ENCODE assay signal across 12 mouse cellular contexts in genomic region chr11:96293302-96293921, GRCm38 (mm10). TPM values are rescaled to one million over a fixed set of nuclear protein-coding genes. Genes with fewer than 3 reads are reported as not detected.
DNase-seq lines count a peak whose midpoint lies in the region; ATAC-seq and TF ChIP-seq lines count a peak whose summit lies in the region.
"Had no signal": no experiment of that assay in that cellular context is flagged by ENCODE, and none has a peak within 500 bp of the region (broad histone marks: within the 10 kb centered on the region; RNA-seq: fewer than 3 reads in every experiment).

No protein-coding gene starts in this region.

- no peak for DNase-seq in lung, embryonic 14.5 days
- DNase-seq in lung, postnatal 25 days (ENCODE audit: low spot score), result no peak
- DNase-seq in limb, embryonic 10.5 days (ENCODE audit: low spot score), result no peak
- no peak for DNase-seq in right cerebral cortex, postnatal 14 days
- no peak for DNase-seq in layer of hippocampus, adult 18-20 months (ENCODE audit: low spot score in 2 of 2)
- DNase-seq: cerebellum, adult 9-11 months; thymus, postnatal 25 days had no signal

- H3K27me3 ChIP-seq in lung, embryonic 14.5 days (ENCODE audit: insufficient read depth, low read length), result peaks cover 93% of the 10 kb centered on the region
- peaks cover 60% of the 10 kb centered on the region for H3K27me3 ChIP-seq in hindbrain, embryonic 16.5 days (replicated peaks; ENCODE audit: control insufficient read depth, insufficient read depth, low read length)
- H3K27me3 ChIP-seq in limb, embryonic 10.5 days (ENCODE audit: low read depth, poor library complexity, severe bottlenecking), result peaks cover 99% of the 10 kb centered on the region
- H3K27me3 ChIP-seq in stomach, embryonic 16.5 days (ENCODE audit: control insufficient read depth, insufficient read depth, low read length), result peaks cover 78% of the 10 kb centered on the region

- no peaks in the 10 kb centered on the region for H3K9me3 ChIP-seq in lung, embryonic 14.5 days (ENCODE audit: low read depth, low read length)
- H3K9me3 ChIP-seq in hindbrain, embryonic 16.5 days (ENCODE audit: control insufficient read depth, low read length), result no peaks in the 10 kb centered on the region
- H3K9me3 ChIP-seq in limb, embryonic 10.5 days (replicated peaks), result no peaks in the 10 kb centered on the region
- H3K9me3 ChIP-seq in stomach, embryonic 16.5 days (replicated peaks; ENCODE audit: control insufficient read depth, low read length), result no peaks in the 10 kb centered on the region

- no peaks in the 10 kb centered on the region for H3K36me3 ChIP-seq in lung, embryonic 14.5 days (ENCODE audit: insufficient read depth)
- H3K36me3 ChIP-seq in hindbrain, embryonic 16.5 days (ENCODE audit: control insufficient read depth, insufficient read depth, low read length), result no peaks in the 10 kb centered on the region
- no peaks in the 10 kb centered on the region for H3K36me3 ChIP-seq in limb, embryonic 10.5 days
- no peaks in the 10 kb centered on the region for H3K36me3 ChIP-seq in stomach, embryonic 16.5 days (ENCODE audit: control insufficient read depth, insufficient read depth, low read length)

- peak overlapping the region; percentile 61; the same call in 1 of the 2 replicates for H3K4me2 ChIP-seq in lung, embryonic 14.5 days
- no peak overlapping the region for H3K4me2 ChIP-seq in hindbrain, embryonic 16.5 days (ENCODE audit: low read length)
- H3K4me2 ChIP-seq in stomach, embryonic 16.5 days (ENCODE audit: low read depth, low read length), result peak overlapping the region; percentile 50

- WGBS in lung, embryonic 14.5 days, result 19% methylated on average over 22 of the region's 22 CpGs
- 4% methylated on average over 22 of the region's 22 CpGs for WGBS in hindbrain, embryonic 16.5 days
- 3% methylated on average over 22 of the region's 22 CpGs for WGBS in limb, embryonic 10.5 days
- WGBS in stomach, embryonic 16.5 days, result 16% methylated on average over 22 of the region's 22 CpGs

- no peak for ATAC-seq in lung, embryonic 14.5 days (ENCODE audit: insufficient read depth)
- ATAC-seq in hindbrain, embryonic 16.5 days, result no peak
- no peak for ATAC-seq in stomach, embryonic 16.5 days (ENCODE audit: insufficient read depth, low FRiP score)
- ATAC-seq: inflammation-experienced regulatory T-cells, adult 6 months had no signal

- H3K4me3 ChIP-seq in lung, embryonic 14.5 days (ENCODE audit: low read depth, low read length), result peak overlapping the region; percentile 23
- peak overlapping the region; percentile 35 for H3K4me3 ChIP-seq in hindbrain, embryonic 16.5 days (ENCODE audit: low read length)
- peak overlapping the region; percentile 56 for H3K4me3 ChIP-seq in limb, embryonic 10.5 days
- peak overlapping the region; percentile 44 for H3K4me3 ChIP-seq in stomach, embryonic 16.5 days (replicated peaks; ENCODE audit: low read length)

- no peak overlapping the region for H3K9ac ChIP-seq in lung, embryonic 14.5 days
- peak overlapping the region; percentile 55 for H3K9ac ChIP-seq in hindbrain, embryonic 16.5 days (ENCODE audit: low read depth, low read length)
- peak overlapping the region; percentile 49 for H3K9ac ChIP-seq in stomach, embryonic 16.5 days (ENCODE audit: low read length)

- 0 out of 2 replicates have a peak, but pooled peaks cover 4% of the 10 kb centered on the region for H3K4me1 ChIP-seq in lung, embryonic 14.5 days (ENCODE audit: insufficient read depth)
- no peaks in the 10 kb centered on the region for H3K4me1 ChIP-seq in hindbrain, embryonic 16.5 days (ENCODE audit: control insufficient read depth, insufficient read depth, low read depth, low read length)
- peaks cover 83% of the 10 kb centered on the region for H3K4me1 ChIP-seq in limb, embryonic 10.5 days
- peaks cover 14% of the 10 kb centered on the region for H3K4me1 ChIP-seq in stomach, embryonic 16.5 days (ENCODE audit: control insufficient read depth, insufficient read depth, low read length)

- no peak for TF ChIP-seq CTCF in lung, embryonic 14.5 days (IDR thresholded peaks at IDR 0.05; ENCODE audit: low read depth)

- H3K27ac ChIP-seq in lung, embryonic 14.5 days (ENCODE audit: low read depth), result no peak overlapping the region; the same call in 1 of the 2 replicates
- H3K27ac ChIP-seq in hindbrain, embryonic 16.5 days (ENCODE audit: low read depth, low read length), result peak overlapping the region; percentile 71
- H3K27ac ChIP-seq in limb, embryonic 10.5 days, result peak overlapping the region; percentile 82
- H3K27ac ChIP-seq in stomach, embryonic 16.5 days (ENCODE audit: low read length), result peak overlapping the region; percentile 88

RNA-seq across cellular contexts. Expression of gene Hoxb6, which starts 1.1 kb away (rescaled TPM):
- 19.7 and 24.4 TPM in 2 replicates for polyA plus RNA-seq in lung, embryonic 14.5 days (2014; fragmentation: Nextera tagmentation; extraction: Ambion mirVana)
- polyA plus RNA-seq in hindbrain, embryonic 16.5 days (2015; fragmentation: Nextera tagmentation; extraction: Ambion mirVana), result 49.9 and 53.3 TPM in 2 replicates
- polyA plus RNA-seq in limb, embryonic 10.5 days (2016; fragmentation: Nextera tagmentation; extraction: Ambion mirVana), result 6.1 and 7.9 TPM in 2 replicates
- 5.6 and 8.3 TPM in 2 replicates for polyA plus RNA-seq in stomach, embryonic 16.5 days (2015; fragmentation: Nextera tagmentation; extraction: Ambion mirVana)
- not detected for total RNA-seq in layer of hippocampus, adult 18-20 months (2021)
- total RNA-seq: left cerebral cortex, adult 8-10 months; monocyte, adult 5-6 weeks had no signal
- polyA plus RNA-seq: inflammation-experienced regulatory T-cells, adult 6 months had no signal

RNA-seq across cellular contexts. Expression of gene Hoxb7, which starts 7.0 kb away (rescaled TPM):
- 2.1 and 3.5 TPM in 2 replicates for polyA plus RNA-seq in lung, embryonic 14.5 days (2014; fragmentation: Nextera tagmentation; extraction: Ambion mirVana)
- polyA plus RNA-seq in hindbrain, embryonic 16.5 days (2015; fragmentation: Nextera tagmentation; extraction: Ambion mirVana), result 29.3 and 33.1 TPM in 2 replicates
- polyA plus RNA-seq in limb, embryonic 10.5 days (2016; fragmentation: Nextera tagmentation; extraction: Ambion mirVana), result 7.1 and 10.2 TPM in 2 replicates
- polyA plus RNA-seq in stomach, embryonic 16.5 days (2015; fragmentation: Nextera tagmentation; extraction: Ambion mirVana), result 6.3 and 8.3 TPM in 2 replicates
- total RNA-seq in layer of hippocampus, adult 18-20 months (2021), result not detected
- total RNA-seq: left cerebral cortex, adult 8-10 months; monocyte, adult 5-6 weeks had no signal
- polyA plus RNA-seq: inflammation-experienced regulatory T-cells, adult 6 months had no signal

RNA-seq across cellular contexts. Expression of gene Hoxb5, which starts 9.7 kb away (rescaled TPM):
- polyA plus RNA-seq in lung, embryonic 14.5 days (2014; fragmentation: Nextera tagmentation; extraction: Ambion mirVana), result 65.9 and 76.1 TPM in 2 replicates
- 120 and 133 TPM in 2 replicates for polyA plus RNA-seq in hindbrain, embryonic 16.5 days (2015; fragmentation: Nextera tagmentation; extraction: Ambion mirVana)
- polyA plus RNA-seq in limb, embryonic 10.5 days (2016; fragmentation: Nextera tagmentation; extraction: Ambion mirVana), result 5.5 and 5.9 TPM in 2 replicates
- polyA plus RNA-seq in stomach, embryonic 16.5 days (2015; fragmentation: Nextera tagmentation; extraction: Ambion mirVana), result 13.8 TPM in 2 replicates
- total RNA-seq in layer of hippocampus, adult 18-20 months (2021), result not detected
- total RNA-seq: left cerebral cortex, adult 8-10 months; monocyte, adult 5-6 weeks had no signal
- polyA plus RNA-seq: inflammation-experienced regulatory T-cells, adult 6 months had no signal

RNA-seq across cellular contexts. Expression of gene Hoxb8, which starts 11.7 kb away (rescaled TPM):
- polyA plus RNA-seq in lung, embryonic 14.5 days (2014; fragmentation: Nextera tagmentation; extraction: Ambion mirVana), result 0.99 and 1.4 TPM in 2 replicates
- polyA plus RNA-seq in hindbrain, embryonic 16.5 days (2015; fragmentation: Nextera tagmentation; extraction: Ambion mirVana), result 15.1 and 15.9 TPM in 2 replicates
- 0.95 and 1.2 TPM in 2 replicates for polyA plus RNA-seq in limb, embryonic 10.5 days (2016; fragmentation: Nextera tagmentation; extraction: Ambion mirVana)
- polyA plus RNA-seq in stomach, embryonic 16.5 days (2015; fragmentation: Nextera tagmentation; extraction: Ambion mirVana), result 0.44 and 1.5 TPM in 2 replicates
- not detected for total RNA-seq in layer of hippocampus, adult 18-20 months (2021)
- total RNA-seq: left cerebral cortex, adult 8-10 months; monocyte, adult 5-6 weeks had no signal
- polyA plus RNA-seq: inflammation-experienced regulatory T-cells, adult 6 months had no signal

RNA-seq across cellular contexts. Expression of gene Hoxb9, which starts 22.2 kb away (rescaled TPM):
- 0.08 and 0.22 TPM in 2 replicates for polyA plus RNA-seq in lung, embryonic 14.5 days (2014; fragmentation: Nextera tagmentation; extraction: Ambion mirVana)
- 1.4 and 5.2 TPM in 2 replicates for polyA plus RNA-seq in hindbrain, embryonic 16.5 days (2015; fragmentation: Nextera tagmentation; extraction: Ambion mirVana)
- polyA plus RNA-seq in limb, embryonic 10.5 days (2016; fragmentation: Nextera tagmentation; extraction: Ambion mirVana), result 3.4 and 3.8 TPM in 2 replicates
- 0.14 and 0.16 TPM in 2 replicates for polyA plus RNA-seq in stomach, embryonic 16.5 days (2015; fragmentation: Nextera tagmentation; extraction: Ambion mirVana)
- not detected for total RNA-seq in layer of hippocampus, adult 18-20 months (2021)
- total RNA-seq: monocyte, adult 5-6 weeks had no signal
- polyA plus RNA-seq: inflammation-experienced regulatory T-cells, adult 6 months had no signal
